In genomic region chr2:166544575-166545251, GRCm38 (mm10) we compare ENCODE assay signal across 10 mouse cellular contexts.
DNase-seq lines count a peak whose midpoint lies in the region; ATAC-seq and TF ChIP-seq lines count a peak whose summit lies in the region.
"Had no signal": no experiment of that assay in that cellular context is flagged by ENCODE, and none has a peak within 500 bp of the region (broad histone marks: within the 10 kb centered on the region; RNA-seq: fewer than 3 reads in every experiment).

No protein-coding gene starts in this region.

- H3K4me3 ChIP-seq in kidney, embryonic 15.5 days (replicated peaks): no peak overlapping the region
- H3K4me3 ChIP-seq in embryonic facial prominence, embryonic 10.5 days: no peak overlapping the region
- no peak overlapping the region for H3K4me3 ChIP-seq in stomach, postnatal 0 days (ENCODE audit: low read depth, low read length)
- H3K4me3 ChIP-seq: limb, embryonic 13.5 days had no signal

- H3K36me3 ChIP-seq in kidney, embryonic 15.5 days: no peaks in the 10 kb centered on the region
- no peaks in the 10 kb centered on the region for H3K36me3 ChIP-seq in embryonic facial prominence, embryonic 10.5 days (replicated peaks)
- H3K36me3 ChIP-seq in stomach, postnatal 0 days (ENCODE audit: control insufficient read depth, insufficient read depth, low read length): no peaks in the 10 kb centered on the region
- H3K36me3 ChIP-seq: limb, embryonic 13.5 days had no signal

- H3K9me3 ChIP-seq in kidney, embryonic 15.5 days (replicated peaks): 0 out of 2 replicates have a peak, but pooled peaks cover 6% of the 10 kb centered on the region
- peaks cover 9% of the 10 kb centered on the region; the same call in 1 of the 2 replicates for H3K9me3 ChIP-seq in embryonic facial prominence, embryonic 10.5 days
- no peaks in the 10 kb centered on the region for H3K9me3 ChIP-seq in stomach, postnatal 0 days (ENCODE audit: control insufficient read depth, low read length)

- H3K9ac ChIP-seq in kidney, embryonic 15.5 days: no peak overlapping the region
- no peak overlapping the region for H3K9ac ChIP-seq in stomach, postnatal 0 days (ENCODE audit: low read length)
- H3K9ac ChIP-seq: limb, embryonic 13.5 days had no signal

- 0 out of 2 replicates have a peak, but pooled peaks cover 5% of the 10 kb centered on the region for H3K27me3 ChIP-seq in kidney, embryonic 15.5 days
- H3K27me3 ChIP-seq in embryonic facial prominence, embryonic 10.5 days (replicated peaks; ENCODE audit: low read depth, poor library complexity, severe bottlenecking): no peaks in the 10 kb centered on the region
- no peaks in the 10 kb centered on the region for H3K27me3 ChIP-seq in stomach, postnatal 0 days (ENCODE audit: control insufficient read depth, insufficient read depth, low read length)
- H3K27me3 ChIP-seq: limb, embryonic 13.5 days had no signal

- WGBS in kidney, embryonic 15.5 days: 41% methylated on average over 7 of the region's 7 CpGs
- WGBS in embryonic facial prominence, embryonic 10.5 days: 60% methylated on average over 7 of the region's 7 CpGs
- WGBS in stomach, postnatal 0 days: 51% methylated on average over 7 of the region's 7 CpGs

- peaks cover 39% of the 10 kb centered on the region for H3K4me1 ChIP-seq in kidney, embryonic 15.5 days
- peaks cover 56% of the 10 kb centered on the region for H3K4me1 ChIP-seq in embryonic facial prominence, embryonic 10.5 days
- no peaks in the 10 kb centered on the region for H3K4me1 ChIP-seq in stomach, postnatal 0 days (replicated peaks; ENCODE audit: control insufficient read depth, insufficient read depth)

- ATAC-seq in kidney, embryonic 15.5 days (replicated peaks; ENCODE audit: low FRiP score): 0 out of 2 replicates have a peak, but pooled peaks have one; percentile 19
- ATAC-seq in stomach, postnatal 0 days (ENCODE audit: low FRiP score, low TSS enrichment): no peak
- ATAC-seq: Patski had no signal

- TF ChIP-seq EP300 in stomach, postnatal 0 days (optimal IDR thresholded peaks at IDR 0.05): no peak

- no peak overlapping the region for H3K4me2 ChIP-seq in kidney, embryonic 15.5 days
- H3K4me2 ChIP-seq in stomach, postnatal 0 days (replicated peaks; ENCODE audit: low read depth): no peak overlapping the region
- H3K4me2 ChIP-seq: limb, embryonic 13.5 days; midbrain, embryonic 11.5 days had no signal

- no peak for DNase-seq in kidney, postnatal 14 days
- DNase-seq in right cerebral cortex, postnatal 36 days (ENCODE audit: low spot score in 2 of 2): peak; percentile 42 to 54
- no peak for DNase-seq in right cerebral cortex, postnatal 14 days
- DNase-seq in embryonic facial prominence, embryonic 10.5 days (ENCODE audit: low spot score): no peak
- DNase-seq in stomach, postnatal 0 days (ENCODE audit: low spot score): no peak
- DNase-seq in adipocyte (ENCODE audit: low spot score): no peak

- H3K27ac ChIP-seq in kidney, embryonic 15.5 days: peak overlapping the region; percentile 60
- H3K27ac ChIP-seq in embryonic facial prominence, embryonic 10.5 days (replicated peaks): peak overlapping the region; percentile 80
- H3K27ac ChIP-seq in stomach, postnatal 0 days (replicated peaks): no peak overlapping the region

- TF ChIP-seq CTCF in stomach, postnatal 0 days (IDR thresholded peaks at IDR 0.05; ENCODE audit: low read depth): peak; percentile 32

Comparison
In these comparisons a context has a peak if more than half of its experiments do, and no peak if none do; other contexts are left out.
1. DNase-seq: peak in right cerebral cortex, postnatal 36 days (2 of 2); none in kidney, postnatal 14 days (single experiment), right cerebral cortex, postnatal 14 days (single experiment), embryonic facial prominence, embryonic 10.5 days (single experiment), stomach, postnatal 0 days (single experiment) and adipocyte (single experiment).